Mouse (Mus musculus) liver, adult 2 months (tissue): ENCODE measurements around the gene Terb1.

Experiments used
- CTCF ChIP-seq: fragments of 200-500 bp; IDR thresholded peaks from 2 replicates; pipeline ENCODE4 v1.5.1; 2011; ENCODE audit warnings: low read depth, low read length, control low read depth
- POLR2A ChIP-seq: fragments of 200-500 bp; IDR thresholded peaks from 2 replicates; pipeline ENCODE4 v1.6.1; 2011; ENCODE audit warnings: low read length, control low read depth; ENCODE audit not compliant: insufficient read depth; ENCODE audit errors: extremely low read depth

GRCm38 (mm10) chr8:104517872-104518271 is 8.2 kb upstream of the Terb1 start:
- TF ChIP-seq POLR2A (no peak), CTCF (no peak)
